Mouse (Mus musculus) hindbrain, embryonic 10.5 days (tissue): Measurements from ENCODE around the gene Irx5. TPM values are rescaled to one million over a fixed set of nuclear protein-coding genes. Genes with fewer than 3 reads are reported as not detected.

Experiments
- DNase-seq: peaks from one replicate; pipeline ENCODE4 v3.0.0-alpha.2; 2017; ENCODE audit warnings: low spot score
- H3K27ac ChIP-seq: fragments of 300-500 bp; sonication (generic); 2 replicates; pipeline ENCODE4 v1.5.1; 2016; ENCODE audit warnings: mild to moderate bottlenecking, moderate library complexity
- H3K27me3 ChIP-seq: fragments of 300-500 bp; sonication (generic); 2 replicates; pipeline ENCODE4 v1.6.1; 2016; ENCODE audit warnings: mild to moderate bottlenecking; ENCODE audit not compliant: poor library complexity, insufficient read depth, severe bottlenecking
- H3K36me3 ChIP-seq: fragments of 300-500 bp; sonication (generic); 2 replicates; pipeline ENCODE4 v1.6.1; 2016; ENCODE audit warnings: mild to moderate bottlenecking, moderate library complexity
- H3K4me1 ChIP-seq: fragments of 300-500 bp; sonication (generic); replicated peaks from 2 replicates; pipeline ENCODE4 v1.6.1; 2016; ENCODE audit warnings: mild to moderate bottlenecking
- H3K4me3 ChIP-seq: fragments of 300-500 bp; sonication (generic); 2 replicates; pipeline ENCODE4 v1.5.1; 2016; ENCODE audit warnings: mild to moderate bottlenecking, moderate library complexity
- H3K9me3 ChIP-seq: fragments of 300-500 bp; sonication (generic); 2 replicates; pipeline ENCODE4 v1.6.1; 2016; ENCODE audit warnings: mild to moderate bottlenecking, moderate library complexity
- WGBS: fragments of 180-500 bp; shearing (Covaris S2); methylation state at CpG from one replicate; pipeline ENCODE4 v1.1.7; 2016; 5-methylcytosine and 5-hydroxymethylcytosine counted together
- polyA plus RNA-seq: library from polyadenylated mRNA; unstranded; fragments of >200 nt; fragmentation: Nextera tagmentation; extraction: Ambion mirVana; gene quantifications from 2 replicates; pipeline ENCODE4 v1.2.1, GENCODE M21; 2016

Irx5 gene
- 24.3 and 29.7 TPM in 2 replicates for polyA plus RNA-seq

GRCm38 (mm10) chr8:92357398-92357981 is at the start of gene Irx5:
Gene Irx5, plus strand, starts transcription at chr8:92357625.
- Histone ChIP-seq H3K4me3 (peak within 1 kb of the TSS; percentile 93), H3K27ac (peak within 1 kb of the TSS; percentile 97), H3K27me3 (peaks cover 40% of the 10 kb centered on the region), H3K36me3 (peaks cover 24% of the 10 kb centered on the region), H3K4me1 (peaks cover 71% of the 10 kb centered on the region), H3K9me3 (no peaks in the 10 kb centered on the region)
- under 1% methylated on average over 46 of the region's 47 CpGs for WGBS
- peak; percentile 93 for DNase-seq

- Histone ChIP-seq H3K27me3 (no peaks in the 10 kb centered on the region), H3K4me1 (peaks cover 6% of the 10 kb centered on the region; the same call in 1 of the 2 replicates), H3K36me3 (no peaks in the 10 kb centered on the region), H3K27ac (no peak overlapping the region), H3K9me3 (no peaks in the 10 kb centered on the region), H3K4me3 (no peak overlapping the region)
- no peak for DNase-seq
- WGBS: 50% methylated on average over 7 of the region's 7 CpGs
Measured at GRCm38 (mm10) chr8:92312178-92312577, 45.2 kb upstream of the Irx5 start.

GRCm38 (mm10) chr8:92313707-92314106 is 43.7 kb upstream of the Irx5 start:
- WGBS: 87% methylated on average over 3 of the region's 3 CpGs
- no peaks in the 10 kb centered on the region for H3K27me3 ChIP-seq

GRCm38 (mm10) chr8:92323751-92324150 is 33.7 kb upstream of the Irx5 start:
- 89% methylated on average over 7 of the region's 7 CpGs for WGBS
- DNase-seq: no peak
- no peak overlapping the region for H3K27ac ChIP-seq
- no peak overlapping the region for H3K4me3 ChIP-seq
- peaks cover 52% of the 10 kb centered on the region for H3K36me3 ChIP-seq
- no peaks in the 10 kb centered on the region for H3K27me3 ChIP-seq
- H3K4me1 ChIP-seq: no peaks in the 10 kb centered on the region
- H3K9me3 ChIP-seq: no peaks in the 10 kb centered on the region

More at GRCm38 (mm10) chr8:92313707-92314106, 43.7 kb upstream of the Irx5 start:
- Histone ChIP-seq H3K9me3 (no peaks in the 10 kb centered on the region), H3K4me3 (no peak overlapping the region), H3K27ac (no peak overlapping the region), H3K4me1 (peaks cover 6% of the 10 kb centered on the region; the same call in 1 of the 2 replicates), H3K36me3 (no peaks in the 10 kb centered on the region)
- DNase-seq: no peak

GRCm38 (mm10) chr8:92327176-92327575 is 30.2 kb upstream of the Irx5 start:
- H3K27me3 ChIP-seq: no peaks in the 10 kb centered on the region
- no peak overlapping the region for H3K4me3 ChIP-seq
- DNase-seq: no peak
- 96% methylated on average over 2 of the region's 2 CpGs for WGBS
- no peaks in the 10 kb centered on the region for H3K9me3 ChIP-seq
- peaks cover 77% of the 10 kb centered on the region for H3K36me3 ChIP-seq
- no peaks in the 10 kb centered on the region for H3K4me1 ChIP-seq
- no peak overlapping the region for H3K27ac ChIP-seq

- no peaks in the 10 kb centered on the region for H3K27me3 ChIP-seq
- no peaks in the 10 kb centered on the region for H3K9me3 ChIP-seq
- H3K4me3 ChIP-seq: no peak overlapping the region
- H3K27ac ChIP-seq: no peak overlapping the region
- H3K4me1 ChIP-seq: 0 out of 2 replicates have a peak, but pooled peaks cover 3% of the 10 kb centered on the region
- no peak for DNase-seq
- H3K36me3 ChIP-seq: peaks cover 91% of the 10 kb centered on the region
- WGBS: 83% methylated on average over 4 of the region's 4 CpGs
Measured at GRCm38 (mm10) chr8:92329273-92329672, 28.2 kb upstream of the Irx5 start.

- WGBS: 89% methylated on average over 3 of the region's 3 CpGs
- H3K36me3 ChIP-seq: peaks cover 88% of the 10 kb centered on the region
- no peak overlapping the region for H3K27ac ChIP-seq
- 0 out of 2 replicates have a peak, but pooled peaks cover 3% of the 10 kb centered on the region for H3K4me1 ChIP-seq
- H3K27me3 ChIP-seq: no peaks in the 10 kb centered on the region
- no peak overlapping the region for H3K4me3 ChIP-seq
- no peak for DNase-seq
- H3K9me3 ChIP-seq: no peaks in the 10 kb centered on the region
Measured at GRCm38 (mm10) chr8:92331811-92332210, 25.6 kb upstream of the Irx5 start.

- no peak for DNase-seq
- Histone ChIP-seq H3K9me3 (no peaks in the 10 kb centered on the region), H3K4me3 (no peak overlapping the region), H3K4me1 (0 out of 2 replicates have a peak, but pooled peaks cover 3% of the 10 kb centered on the region), H3K36me3 (peaks cover 88% of the 10 kb centered on the region), H3K27ac (no peak overlapping the region), H3K27me3 (no peaks in the 10 kb centered on the region)
- whole genome bisulfite sequencing: 95% methylated on average over 8 of the region's 8 CpGs
Measured at GRCm38 (mm10) chr8:92333406-92333805, 24.0 kb upstream of the Irx5 start.

GRCm38 (mm10) chr8:92335079-92335478 is 22.3 kb upstream of the Irx5 start:
- WGBS: 84% methylated on average over 7 of the region's 7 CpGs
- Histone ChIP-seq H3K4me1 (0 out of 2 replicates have a peak, but pooled peaks cover 3% of the 10 kb centered on the region), H3K27ac (no peak overlapping the region), H3K27me3 (no peaks in the 10 kb centered on the region), H3K9me3 (no peaks in the 10 kb centered on the region), H3K36me3 (peaks cover 84% of the 10 kb centered on the region), H3K4me3 (no peak overlapping the region)
- DNase-seq: no peak

GRCm38 (mm10) chr8:92336041-92336440 is 21.4 kb upstream of the Irx5 start:
- H3K4me3 ChIP-seq: no peak overlapping the region
- peaks cover 91% of the 10 kb centered on the region for H3K36me3 ChIP-seq
- no peak overlapping the region for H3K27ac ChIP-seq
- no peaks in the 10 kb centered on the region for H3K27me3 ChIP-seq
- 0 out of 2 replicates have a peak, but pooled peaks cover 3% of the 10 kb centered on the region for H3K4me1 ChIP-seq
- WGBS: 79% methylated on average over 6 of the region's 6 CpGs
- no peak for DNase-seq
- H3K9me3 ChIP-seq: no peaks in the 10 kb centered on the region

- DNase-seq: no peak
- Histone ChIP-seq H3K9me3 (no peaks in the 10 kb centered on the region), H3K4me3 (no peak overlapping the region), H3K27ac (no peak overlapping the region), H3K36me3 (peaks cover 82% of the 10 kb centered on the region), H3K4me1 (no peaks in the 10 kb centered on the region), H3K27me3 (no peaks in the 10 kb centered on the region)
- 91% methylated on average over 4 of the region's 4 CpGs for WGBS
Measured at GRCm38 (mm10) chr8:92343544-92343943, 13.9 kb upstream of the Irx5 start.

GRCm38 (mm10) chr8:92349898-92350486 is 7.4 kb upstream of the Irx5 start:
- DNase-seq: no peak
- Histone ChIP-seq H3K4me3 (no peak overlapping the region), H3K4me1 (peaks cover 42% of the 10 kb centered on the region), H3K27me3 (no peaks in the 10 kb centered on the region; the same call in 1 of the 2 replicates), H3K36me3 (peaks cover 29% of the 10 kb centered on the region), H3K27ac (no peak overlapping the region; the same call in 1 of the 2 replicates), H3K9me3 (no peaks in the 10 kb centered on the region)
- 81% methylated on average over 11 of the region's 11 CpGs for WGBS

- H3K4me1 ChIP-seq: peaks cover 60% of the 10 kb centered on the region
- peak overlapping the region; percentile 97 for H3K27ac ChIP-seq
- H3K9me3 ChIP-seq: no peaks in the 10 kb centered on the region
- peaks cover 7% of the 10 kb centered on the region; the same call in 1 of the 2 replicates for H3K36me3 ChIP-seq
- H3K4me3 ChIP-seq: peak overlapping the region; percentile 93
- peak; percentile 12 for DNase-seq
- H3K27me3 ChIP-seq: peaks cover 10% of the 10 kb centered on the region
- 6% methylated on average over 6 of the region's 6 CpGs for WGBS
Measured at GRCm38 (mm10) chr8:92353405-92353804, 4.0 kb upstream of the Irx5 start.
